Mouse (Mus musculus) urinary bladder, postnatal 4 days (tissue): ENCODE measurements around the gene Trhr2.
"Not testable (repeated sequence)": the region's sequence is repeated elsewhere in the genome, so short reads cannot be mapped to it uniquely, and the experiment has no call there.

Source experiments
- DNase-seq, 2 experiments: peaks; one replicate each; pipeline ENCODE4 v3.0.0; 2021 to 2022; ENCODE audit warnings: low spot score in 2 of 2

Gene Trhr2

GRCm38 (mm10) chr8:122332753-122333506 lies 27.6 kb downstream of the Trhr2 start:
- DNase-seq, result peak; percentile 75 to 77

GRCm38 (mm10) chr8:122331134-122331523 lies 29.4 kb downstream of the Trhr2 start:
- peak in 1 of 2 experiments; percentile 42 for DNase-seq

GRCm38 (mm10) chr8:122330446-122331133 lies 30.0 kb downstream of the Trhr2 start:
- DNase-seq, result no peak

GRCm38 (mm10) chr8:122329553-122330239 lies 30.9 kb downstream of the Trhr2 start:
- no peak for DNase-seq

- no peak for DNase-seq
Observed at GRCm38 (mm10) chr8:122329072-122329471, 31.5 kb downstream of the Trhr2 start.

GRCm38 (mm10) chr8:122326114-122326542 lies 34.4 kb downstream of the Trhr2 start:
- no peak for DNase-seq

- no peak for DNase-seq
Observed at GRCm38 (mm10) chr8:122325196-122325595, 35.4 kb downstream of the Trhr2 start.

- not testable (repeated sequence) for DNase-seq
Observed at GRCm38 (mm10) chr8:122323951-122324402, 36.6 kb downstream of the Trhr2 start.

- DNase-seq, result no peak
Observed at GRCm38 (mm10) chr8:122322792-122323191, 37.8 kb downstream of the Trhr2 start.

- DNase-seq, result no peak
Observed at GRCm38 (mm10) chr8:122322126-122322525, 38.4 kb downstream of the Trhr2 start.

- DNase-seq, result no peak
Observed at GRCm38 (mm10) chr8:122321455-122321921, 39.1 kb downstream of the Trhr2 start.

- DNase-seq, result no peak
Observed at GRCm38 (mm10) chr8:122320541-122320940, 40.0 kb downstream of the Trhr2 start.

GRCm38 (mm10) chr8:122319708-122320075 lies 40.9 kb downstream of the Trhr2 start:
- DNase-seq, result no peak

- no peak for DNase-seq
Observed at GRCm38 (mm10) chr8:122319045-122319707, 41.4 kb downstream of the Trhr2 start.

- DNase-seq, result no peak
Observed at GRCm38 (mm10) chr8:122317918-122318475, 42.5 kb downstream of the Trhr2 start.

- DNase-seq, result no peak
Observed at GRCm38 (mm10) chr8:122316402-122316801, 44.1 kb downstream of the Trhr2 start.

GRCm38 (mm10) chr8:122314899-122315496 lies 45.5 kb downstream of the Trhr2 start:
- DNase-seq, result no peak

GRCm38 (mm10) chr8:122313310-122313709 lies 47.2 kb downstream of the Trhr2 start:
- DNase-seq, result no peak

- peak in 1 of 2 experiments; percentile 42 for DNase-seq
Observed at GRCm38 (mm10) chr8:122312553-122312952, 48.0 kb downstream of the Trhr2 start.

- DNase-seq, result no peak
Observed at GRCm38 (mm10) chr8:122311115-122311514, 49.4 kb downstream of the Trhr2 start.

GRCm38 (mm10) chr8:122309272-122309671 lies 51.3 kb downstream of the Trhr2 start:
- no peak for DNase-seq
